Mouse (Mus musculus): ENCODE measurements around the gene Tmem181a. TPM values are rescaled to one million over a fixed set of nuclear protein-coding genes. Genes with fewer than 3 reads are reported as not detected.
"Not testable (repeated sequence)": the region's sequence is repeated elsewhere in the genome, so short reads cannot be mapped to it uniquely, and the experiment has no call there.

The Tmem181a gene
- polyA plus RNA-seq, 1 experiment = 6.7 TPM

DNA sequence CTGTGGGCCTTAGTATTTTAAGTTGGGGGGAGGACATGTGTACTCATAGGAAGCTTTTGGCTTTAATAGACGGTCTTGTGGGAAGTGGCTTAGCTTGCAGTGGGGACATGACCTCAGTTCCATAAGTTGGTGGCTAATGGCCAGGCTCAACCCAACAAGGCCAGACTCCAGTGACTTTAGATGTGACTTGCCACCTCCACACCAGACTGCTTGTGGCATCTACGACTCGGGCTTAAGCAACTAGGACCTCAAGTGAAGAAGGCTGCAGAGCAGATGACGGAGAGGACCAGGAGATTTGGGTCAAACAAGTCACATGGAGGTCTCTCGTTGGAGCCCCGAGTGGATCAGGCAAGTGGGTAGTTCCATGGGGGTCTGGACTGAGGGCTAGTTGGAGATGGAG, 18.0 kb downstream of the Tmem181a start:
- not testable (repeated sequence) for H3K36me3 ChIP-seq (ENCODE audit: control insufficient read depth, insufficient read depth, low read length); H3K27ac ChIP-seq (ENCODE audit: insufficient read depth, low read depth, low read length); H3K4me3 ChIP-seq (ENCODE audit: insufficient read depth, low read depth, low read length); DNase-seq; H3K4me1 ChIP-seq (ENCODE audit: control insufficient read depth, insufficient read depth, low read length); H3K27me3 ChIP-seq (replicated peaks; ENCODE audit: control insufficient read depth, insufficient read depth, low read length)
- 93% methylated on average over 6 of the region's 6 CpGs for WGBS

DNA sequence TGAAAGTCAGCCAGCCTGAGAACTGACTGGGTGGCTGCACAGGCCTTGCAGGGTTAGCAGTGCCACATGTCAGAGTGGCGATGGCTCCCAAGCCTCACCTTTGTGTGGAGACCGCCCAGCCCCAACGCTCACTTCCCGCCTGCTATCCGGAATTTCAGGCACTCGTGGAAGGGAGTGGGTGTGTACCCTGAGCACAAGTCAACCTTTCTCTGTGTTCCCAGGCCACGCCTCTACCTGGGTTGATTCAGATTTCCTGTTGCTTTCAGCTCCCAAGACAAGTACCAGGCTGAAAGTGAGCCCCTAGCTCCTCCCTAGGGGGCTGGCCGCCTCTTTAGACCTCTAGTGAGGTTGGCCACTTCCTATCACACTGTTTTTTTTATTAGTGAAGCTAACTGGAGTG, 22.5 kb downstream of the Tmem181a start:
- DNase-seq; H3K4me3 ChIP-seq (ENCODE audit: insufficient read depth, low read depth, low read length); H3K4me1 ChIP-seq (ENCODE audit: control insufficient read depth, insufficient read depth, low read length); H3K27me3 ChIP-seq (replicated peaks; ENCODE audit: control insufficient read depth, insufficient read depth, low read length); H3K36me3 ChIP-seq (ENCODE audit: control insufficient read depth, insufficient read depth, low read length); H3K27ac ChIP-seq (ENCODE audit: insufficient read depth, low read depth, low read length): not testable (repeated sequence)
- 64% methylated on average over 8 of the region's 8 CpGs for WGBS

DNA sequence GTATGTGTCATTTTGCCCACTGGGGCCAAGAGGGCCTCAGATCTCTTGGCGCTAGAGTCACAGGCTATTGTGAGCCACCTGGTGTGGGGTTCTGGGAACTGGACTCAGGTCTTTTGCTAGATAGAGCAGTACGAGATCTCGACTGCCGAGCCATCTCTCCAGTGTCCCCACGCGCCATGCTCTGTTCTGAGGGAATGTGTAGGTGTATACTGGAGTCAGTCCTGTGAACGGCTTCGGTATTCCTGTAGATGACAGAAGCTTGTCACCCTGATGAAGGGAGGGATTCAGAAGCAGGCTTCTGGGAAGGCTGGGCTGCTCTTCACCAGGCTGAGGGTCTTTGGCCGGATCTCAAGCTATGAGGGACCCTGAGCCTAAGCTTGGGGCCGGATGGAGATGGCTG, 23.1 kb downstream of the Tmem181a start:
- 91% methylated on average over 10 of the region's 10 CpGs for WGBS
- not testable (repeated sequence) for DNase-seq; H3K36me3 ChIP-seq (ENCODE audit: control insufficient read depth, insufficient read depth, low read length)

DNA sequence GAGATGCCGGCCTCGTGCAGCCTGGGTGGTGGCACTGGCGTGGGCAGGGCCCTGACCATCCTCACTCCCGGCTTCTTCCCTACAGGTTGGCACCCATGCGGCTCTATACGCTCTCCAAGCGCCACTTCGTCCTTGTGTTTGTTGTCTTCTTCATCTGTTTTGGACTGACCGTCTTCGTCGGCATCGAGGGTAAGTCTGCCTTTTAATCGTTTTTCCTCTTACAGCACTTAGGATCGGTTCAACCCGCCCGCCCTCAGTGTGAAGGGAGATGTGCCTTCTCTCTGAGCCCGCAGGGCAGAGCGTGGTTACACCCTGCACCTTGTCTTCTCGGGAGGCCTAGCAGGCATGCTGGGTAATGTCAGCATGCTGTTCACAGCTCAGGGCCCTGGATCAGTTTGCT, 23.9 kb downstream of the Tmem181a start:
- not testable (repeated sequence) for H3K27ac ChIP-seq (ENCODE audit: insufficient read depth, low read depth, low read length); DNase-seq; H3K4me1 ChIP-seq (ENCODE audit: control insufficient read depth, insufficient read depth, low read length); H3K4me3 ChIP-seq (ENCODE audit: insufficient read depth, low read depth, low read length); H3K36me3 ChIP-seq (ENCODE audit: control insufficient read depth, insufficient read depth, low read length); H3K27me3 ChIP-seq (replicated peaks; ENCODE audit: control insufficient read depth, insufficient read depth, low read length)
- WGBS = 94% methylated on average over 17 of the region's 19 CpGs

More for the DNA sequence above, 23.1 kb downstream of the Tmem181a start:
- not testable (repeated sequence) for H3K27ac ChIP-seq (ENCODE audit: insufficient read depth, low read depth, low read length); H3K4me3 ChIP-seq (ENCODE audit: insufficient read depth, low read depth, low read length); H3K27me3 ChIP-seq (replicated peaks; ENCODE audit: control insufficient read depth, insufficient read depth, low read length); H3K4me1 ChIP-seq (ENCODE audit: control insufficient read depth, insufficient read depth, low read length)

DNA sequence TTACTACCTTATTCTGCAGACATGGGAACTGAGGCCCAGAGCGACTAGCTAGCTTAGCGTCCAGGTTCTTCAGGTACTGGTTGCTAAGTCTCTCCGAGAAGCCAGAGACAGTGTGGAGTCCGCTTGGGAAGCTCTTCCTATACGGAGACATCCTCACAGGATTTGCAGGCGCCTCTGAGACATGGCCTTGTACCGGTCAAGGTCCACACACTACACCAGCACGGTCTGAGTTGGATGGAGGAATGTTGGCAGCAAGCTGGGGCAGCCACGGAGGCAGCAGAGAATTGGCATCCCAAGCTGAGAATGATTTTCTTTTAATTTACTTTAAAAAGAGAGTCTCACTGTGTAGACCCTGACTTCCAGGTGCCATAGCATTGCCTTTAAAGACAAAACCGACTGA, 26.5 kb downstream of the Tmem181a start:
- not testable (repeated sequence) for H3K4me3 ChIP-seq (ENCODE audit: insufficient read depth, low read depth, low read length)
- 76% methylated on average over 8 of the region's 10 CpGs for WGBS

DNA sequence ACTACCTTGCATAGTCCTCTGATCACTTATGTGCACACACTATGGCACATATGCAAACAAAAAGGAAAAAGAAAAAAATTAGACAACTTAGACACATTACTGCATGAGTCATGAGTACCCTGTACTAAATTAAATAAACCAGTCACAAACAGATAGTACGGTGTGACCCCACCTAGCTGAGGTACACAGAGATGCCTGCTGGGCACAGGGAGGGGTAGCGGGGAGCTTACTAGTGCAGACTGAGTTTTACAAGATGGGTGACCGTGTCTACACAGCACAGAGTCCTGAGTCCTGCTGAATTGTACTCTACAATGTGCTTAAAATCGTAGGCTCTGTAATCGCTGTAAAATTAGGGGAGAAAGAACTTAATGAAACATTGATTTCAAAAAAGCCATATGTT, 29.5 kb downstream of the Tmem181a start:
- not testable (repeated sequence) for H3K4me3 ChIP-seq (ENCODE audit: insufficient read depth, low read depth, low read length); H3K27me3 ChIP-seq (replicated peaks; ENCODE audit: control insufficient read depth, insufficient read depth, low read length); H3K36me3 ChIP-seq (ENCODE audit: control insufficient read depth, insufficient read depth, low read length); H3K4me1 ChIP-seq (ENCODE audit: control insufficient read depth, insufficient read depth, low read length); DNase-seq; H3K27ac ChIP-seq (ENCODE audit: insufficient read depth, low read depth, low read length)
- WGBS = 95% methylated on average over 5 of the region's 5 CpGs

More for the DNA sequence above, 26.5 kb downstream of the Tmem181a start:
- not testable (repeated sequence) for H3K27ac ChIP-seq (ENCODE audit: insufficient read depth, low read depth, low read length); H3K36me3 ChIP-seq (ENCODE audit: control insufficient read depth, insufficient read depth, low read length); H3K27me3 ChIP-seq (replicated peaks; ENCODE audit: control insufficient read depth, insufficient read depth, low read length); DNase-seq; H3K4me1 ChIP-seq (ENCODE audit: control insufficient read depth, insufficient read depth, low read length)

DNA sequence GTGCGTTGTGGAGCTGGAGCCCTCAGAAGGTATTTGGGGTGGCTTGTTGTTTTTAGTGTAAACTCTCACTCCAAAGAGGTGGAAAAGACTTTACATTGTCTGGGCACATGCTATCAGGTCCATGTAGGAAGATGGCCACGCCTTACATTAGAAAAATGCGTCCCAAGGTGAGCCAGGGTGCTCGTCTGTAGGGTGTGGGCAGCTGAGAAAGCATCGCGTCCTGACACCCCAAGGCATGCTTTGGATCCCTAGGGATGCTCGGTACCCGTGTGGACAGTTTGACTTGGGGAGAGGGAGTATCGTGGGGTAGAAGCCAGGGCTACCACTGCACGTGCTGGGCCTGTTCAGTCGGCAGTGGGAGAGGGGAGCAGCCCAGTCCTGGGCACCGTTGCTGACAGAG, 32.4 kb downstream of the Tmem181a start:
- WGBS = 94% methylated on average over 12 of the region's 12 CpGs
- DNase-seq; H3K27ac ChIP-seq (ENCODE audit: insufficient read depth, low read depth, low read length); H3K4me1 ChIP-seq (ENCODE audit: control insufficient read depth, insufficient read depth, low read length); H3K4me3 ChIP-seq (ENCODE audit: insufficient read depth, low read depth, low read length); H3K36me3 ChIP-seq (ENCODE audit: control insufficient read depth, insufficient read depth, low read length); H3K27me3 ChIP-seq (replicated peaks; ENCODE audit: control insufficient read depth, insufficient read depth, low read length): not testable (repeated sequence)

DNA sequence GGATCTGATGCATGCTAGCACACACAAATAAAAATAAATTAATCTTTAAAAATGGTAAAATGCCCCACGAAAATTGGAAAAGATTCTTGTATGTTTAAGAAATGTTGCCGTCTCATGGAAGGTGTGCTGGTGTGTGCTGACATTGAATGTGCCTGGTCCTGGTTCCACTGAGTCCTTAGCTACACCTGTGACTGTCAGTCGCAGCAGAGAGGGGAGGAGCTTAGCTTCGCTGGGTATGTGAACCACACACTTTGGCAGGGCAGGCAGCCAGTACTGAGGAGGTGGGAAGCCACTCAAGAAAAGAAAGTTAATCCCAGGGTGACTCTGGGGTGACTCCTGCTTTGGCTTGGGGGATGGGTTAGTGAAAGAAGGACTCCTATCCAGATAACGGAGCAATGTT, 37.2 kb downstream of the Tmem181a start:
- H3K27me3 ChIP-seq (replicated peaks; ENCODE audit: control insufficient read depth, insufficient read depth, low read length); H3K36me3 ChIP-seq (ENCODE audit: control insufficient read depth, insufficient read depth, low read length); DNase-seq; H3K4me3 ChIP-seq (ENCODE audit: insufficient read depth, low read depth, low read length); H3K27ac ChIP-seq (ENCODE audit: insufficient read depth, low read depth, low read length); H3K4me1 ChIP-seq (ENCODE audit: control insufficient read depth, insufficient read depth, low read length): not testable (repeated sequence)
- 80% methylated on average over 1 of the region's 5 CpGs for WGBS

DNA sequence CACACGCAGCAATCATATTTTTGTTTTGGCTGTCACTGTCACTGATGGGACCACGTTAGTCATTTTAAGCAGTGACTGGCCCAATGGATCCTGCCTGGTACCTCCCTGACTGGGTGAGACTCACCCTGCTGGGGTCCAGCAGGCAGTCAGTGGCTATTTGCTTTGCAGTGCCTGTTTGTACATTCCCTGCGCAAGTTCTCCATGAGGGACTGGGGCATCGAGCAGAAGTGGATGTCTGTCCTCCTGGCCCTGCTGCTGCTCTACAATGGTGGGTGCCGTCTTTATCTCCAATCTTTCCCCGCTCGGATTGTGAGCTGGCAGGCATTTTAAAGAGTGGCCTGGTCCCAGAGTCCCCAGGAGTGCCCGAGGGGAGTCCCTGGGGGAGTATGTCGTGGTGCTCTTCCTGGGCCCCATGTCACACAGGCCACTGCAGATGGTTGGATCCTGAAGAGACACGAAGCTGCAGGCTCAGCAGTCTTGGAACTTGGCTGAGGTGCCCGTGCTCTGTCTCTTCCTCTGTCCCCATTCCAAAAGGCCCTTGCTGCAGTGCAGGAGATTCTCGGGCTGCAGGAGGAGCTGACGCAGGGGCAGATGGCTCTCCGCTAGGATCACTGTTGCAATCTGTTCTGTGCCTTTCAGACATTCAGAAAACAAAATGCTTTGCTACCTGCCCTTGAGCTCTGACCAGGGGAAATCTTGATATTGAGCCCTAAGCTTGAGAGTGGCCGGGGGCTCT, 40.6 kb downstream of the Tmem181a start:
- H3K27ac ChIP-seq (ENCODE audit: insufficient read depth, low read depth, low read length); H3K4me3 ChIP-seq (ENCODE audit: insufficient read depth, low read depth, low read length); H3K27me3 ChIP-seq (replicated peaks; ENCODE audit: control insufficient read depth, insufficient read depth, low read length); DNase-seq; H3K36me3 ChIP-seq (ENCODE audit: control insufficient read depth, insufficient read depth, low read length); H3K4me1 ChIP-seq (ENCODE audit: control insufficient read depth, insufficient read depth, low read length): not testable (repeated sequence)
- WGBS = 91% methylated on average over 9 of the region's 15 CpGs

DNA sequence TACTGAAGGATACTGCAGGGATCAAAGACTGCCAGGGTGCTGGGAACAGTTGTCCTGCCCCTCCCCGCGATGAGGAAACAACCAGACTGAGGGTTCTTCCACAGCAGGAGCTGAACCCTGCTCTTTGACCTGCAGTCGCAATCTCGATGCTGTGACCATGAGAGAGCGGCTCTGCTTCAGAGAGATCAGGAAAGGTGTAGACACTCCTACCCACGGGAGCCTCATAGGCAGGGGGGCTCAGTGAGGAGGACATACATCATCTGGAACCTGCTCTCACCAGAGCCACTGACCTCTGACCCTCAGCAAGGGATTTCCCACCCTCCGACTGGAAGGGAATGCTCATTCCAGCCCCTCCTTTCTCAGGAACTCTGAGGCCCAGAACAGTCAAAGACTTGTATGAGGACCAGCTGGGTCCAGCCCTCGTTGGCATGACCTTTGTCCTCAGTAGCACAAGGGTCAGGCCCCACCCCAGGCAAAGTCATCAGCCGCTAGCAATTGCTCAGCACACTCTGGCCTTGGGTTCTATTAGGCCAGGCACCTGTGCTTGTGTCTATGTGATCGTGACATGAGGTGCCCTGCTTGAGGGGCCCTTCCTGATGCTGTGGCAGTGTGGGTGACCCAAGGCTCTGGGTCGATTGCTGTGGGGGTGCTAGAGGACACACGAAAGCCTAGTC, 43.7 kb downstream of the Tmem181a start:
- DNase-seq; H3K27ac ChIP-seq (ENCODE audit: insufficient read depth, low read depth, low read length); H3K4me3 ChIP-seq (ENCODE audit: insufficient read depth, low read depth, low read length); H3K27me3 ChIP-seq (replicated peaks; ENCODE audit: control insufficient read depth, insufficient read depth, low read length); H3K4me1 ChIP-seq (ENCODE audit: control insufficient read depth, insufficient read depth, low read length); H3K36me3 ChIP-seq (ENCODE audit: control insufficient read depth, insufficient read depth, low read length): not testable (repeated sequence)
- 66% methylated on average over 7 of the region's 12 CpGs for WGBS

DNA sequence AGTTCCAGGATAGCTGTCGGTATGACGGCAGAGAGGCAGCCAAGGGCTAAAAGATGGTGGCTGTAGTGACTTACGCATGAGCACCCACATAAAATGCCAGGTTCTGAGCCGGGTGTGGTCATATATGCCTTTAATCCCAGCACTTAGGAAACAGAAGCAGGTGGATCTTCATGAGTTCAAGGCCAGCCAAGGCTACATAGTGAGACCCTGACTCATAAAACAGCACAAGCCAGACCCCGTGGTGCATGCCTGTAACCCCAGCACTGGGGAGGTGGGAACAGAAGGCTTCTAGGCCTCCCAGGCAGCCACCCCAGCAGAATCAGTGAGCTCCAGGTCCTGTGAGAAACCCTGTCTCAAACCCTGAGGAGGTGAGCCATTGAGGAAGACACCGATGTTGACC, 48.2 kb downstream of the Tmem181a start:
- not testable (repeated sequence) for H3K4me3 ChIP-seq (ENCODE audit: insufficient read depth, low read depth, low read length); H3K27ac ChIP-seq (ENCODE audit: insufficient read depth, low read depth, low read length); H3K4me1 ChIP-seq (ENCODE audit: control insufficient read depth, insufficient read depth, low read length); DNase-seq; H3K27me3 ChIP-seq (replicated peaks; ENCODE audit: control insufficient read depth, insufficient read depth, low read length); H3K36me3 ChIP-seq (ENCODE audit: control insufficient read depth, insufficient read depth, low read length)
- WGBS = 94% methylated on average over 5 of the region's 6 CpGs

Measured in kidney, adult 2 months (tissue).